Mouse (Mus musculus): ENCODE data around the gene Nfil3.

DNA sequence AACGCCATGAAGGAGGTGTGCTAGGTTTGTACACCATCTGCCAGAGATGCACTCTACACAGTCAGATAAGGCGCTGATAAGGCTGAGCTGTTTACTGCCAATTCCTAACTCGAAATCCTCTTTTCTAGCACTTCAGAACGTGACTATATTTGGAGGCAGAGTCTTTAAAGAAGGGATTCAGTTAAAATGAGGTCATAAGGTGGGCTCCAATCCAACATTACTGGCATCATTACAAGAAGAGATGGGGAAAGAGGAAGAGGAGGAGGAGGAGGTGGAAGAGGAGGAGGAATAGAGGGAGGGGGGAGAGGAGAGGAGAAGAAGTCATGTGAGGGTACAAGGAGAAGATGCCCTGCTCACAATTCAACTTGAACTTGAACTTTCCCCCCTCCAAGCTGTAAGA, 36.8 kb downstream of the Nfil3 start:
- TF ChIP-seq HCFC1 (IDR thresholded peaks at IDR 0.05; ENCODE audit: borderline replicate concordance, insufficient read depth, low read length) = no peak
- TF ChIP-seq ZNF384 (IDR thresholded peaks at IDR 0.05; ENCODE audit: low read depth, low read length) = no peak

Data from ES-E14 (cell line).